Mouse (Mus musculus) brain, embryonic 14.5 days (tissue): Measurements from ENCODE around the gene Iqsec1.

ENCODE experiments used
- CTCF ChIP-seq: fragments of 200-500 bp; IDR thresholded peaks from 2 replicates; pipeline ENCODE4 v1.5.1; 2012; ENCODE audit warnings: inconsistent platforms, mild to moderate bottlenecking, moderate library complexity, borderline replicate concordance; ENCODE audit not compliant: insufficient read depth, insufficient read length; ENCODE audit errors: extremely low read depth
- POLR2A ChIP-seq: fragments of 200-500 bp; IDR thresholded peaks from 2 replicates; pipeline ENCODE4 v1.6.1; 2012; ENCODE audit warnings: mild to moderate bottlenecking, inconsistent platforms, borderline replicate concordance; ENCODE audit not compliant: poor library complexity, insufficient read depth, insufficient read length, severe bottlenecking; ENCODE audit errors: extremely low read depth

GRCm38 (mm10) chr6:90610248-90610647 is 378.2 kb downstream of the Iqsec1 start:
- TF ChIP-seq CTCF = no peak
- no peak for TF ChIP-seq POLR2A
